Mouse (Mus musculus) layer of hippocampus, adult 18-20 months (tissue): Measurements from ENCODE around the gene Pdlim7. TPM values are rescaled to one million over a fixed set of nuclear protein-coding genes. Genes with fewer than 3 reads are reported as not detected.

Experiments used
- DNase-seq, 2 experiments: peaks; one replicate each; pipeline ENCODE4 v3.0.0; 2022; ENCODE audit warnings: low spot score in 2 of 2
- long read RNA-seq: library from polyadenylated mRNA; stranded (forward); transcript quantifications from one replicate; pipeline ENCODE4 v2.0.0, GENCODE M21; 2021
- total RNA-seq, 2 experiments: library from RNA; stranded (reverse); gene quantifications; 2 replicates each; pipeline ENCODE4 v1.2.3; 2021

Gene Pdlim7
- total RNA-seq = 10 to 100 TPM; 93.2 to 99.5 TPM
- long read RNA-seq, transcript Pdlim7-203 (8 exons, 1,006 nt) = major isoform, 6 of 50 reads
- long read RNA-seq, partial matches to known transcripts = 6 of 50 reads
- long read RNA-seq, other reads (novel, unspliced or antisense) = 36 of 50 reads

DNA sequence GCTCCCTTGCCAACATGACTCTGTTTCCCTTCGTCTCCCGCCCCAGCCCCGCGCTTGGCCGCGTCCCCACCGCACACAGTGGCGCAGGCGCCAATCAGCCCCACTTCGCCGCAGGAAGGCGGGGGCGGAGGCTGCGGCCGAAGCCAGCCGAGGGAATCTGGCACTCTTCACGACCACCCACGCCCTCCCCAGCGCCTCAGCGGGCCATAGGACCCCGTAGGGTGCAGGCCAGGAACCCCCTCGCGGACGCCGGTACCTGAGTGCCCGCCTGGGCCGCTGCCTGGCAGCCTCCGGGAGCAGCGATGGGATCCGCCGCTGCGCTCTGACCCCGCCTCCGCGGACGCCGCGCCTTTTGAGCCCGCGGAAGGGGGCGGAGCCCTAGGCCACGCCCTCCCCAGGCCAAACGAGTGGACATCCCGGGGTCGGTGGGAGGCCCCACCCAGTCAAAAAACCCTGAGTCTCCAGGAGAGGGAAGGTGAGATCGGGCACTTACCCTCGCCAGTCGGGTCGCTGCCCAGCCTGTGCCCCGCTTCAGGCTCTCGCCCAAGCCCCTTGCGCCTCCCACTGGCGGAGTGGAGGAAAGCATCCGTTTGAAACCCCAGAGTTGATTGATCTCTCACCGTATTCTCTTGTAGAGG, at the start of gene Pdlim7:
TSS of gene Pdlim7 (minus strand) at position 566 of the 638 bp plus-strand sequence.
- DNase-seq = peak; percentile 79 to 85

DNA sequence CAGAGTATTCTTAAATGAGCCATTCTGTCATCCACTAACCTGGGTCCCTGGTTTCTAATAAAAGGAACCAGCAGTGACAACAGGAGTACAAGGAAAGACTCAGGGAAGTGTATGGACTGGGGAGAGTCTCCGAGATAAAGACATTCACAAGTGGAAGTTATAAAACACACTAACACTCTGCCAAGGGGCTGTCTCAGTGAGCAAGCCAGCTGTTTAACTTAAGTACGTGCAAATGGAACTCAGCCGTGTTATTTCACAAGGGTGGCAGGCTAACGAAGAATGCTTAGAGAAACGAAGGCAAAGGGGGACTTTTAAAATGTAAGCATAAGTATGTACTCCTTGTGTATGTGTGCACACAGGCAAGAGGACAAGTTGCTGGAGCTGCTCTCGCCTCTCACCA, 44.0 kb upstream of the Pdlim7 start:
- no peak for DNase-seq

GRCm38 (mm10) chr13:55555921-55556320, 42.4 kb upstream of the Pdlim7 start:
- no peak for DNase-seq

DNA sequence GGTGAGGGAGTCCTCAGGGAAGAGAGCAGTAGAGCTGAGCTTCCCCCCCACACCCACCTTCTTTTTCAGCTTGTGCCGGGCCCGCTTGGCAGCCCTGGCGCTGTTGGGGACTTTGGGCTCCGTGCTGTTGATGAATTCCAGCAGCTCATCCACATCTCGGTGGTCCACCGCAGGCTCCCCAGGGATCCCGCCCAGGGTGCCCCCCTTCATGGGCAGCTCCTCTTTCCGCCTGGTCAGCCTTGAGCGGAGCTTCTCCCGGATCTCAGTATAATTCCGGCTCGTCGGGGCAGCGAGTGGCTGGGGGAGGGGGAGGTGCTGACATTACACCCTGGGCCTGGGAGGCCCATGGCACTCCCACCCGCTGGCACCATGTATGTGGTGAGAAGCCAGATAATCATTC, 35.6 kb upstream of the Pdlim7 start:
- no peak for DNase-seq

- no peak for DNase-seq
These were observed 35.0 kb upstream of the Pdlim7 start for GRCm38 (mm10) chr13:55548426-55548825.

DNA sequence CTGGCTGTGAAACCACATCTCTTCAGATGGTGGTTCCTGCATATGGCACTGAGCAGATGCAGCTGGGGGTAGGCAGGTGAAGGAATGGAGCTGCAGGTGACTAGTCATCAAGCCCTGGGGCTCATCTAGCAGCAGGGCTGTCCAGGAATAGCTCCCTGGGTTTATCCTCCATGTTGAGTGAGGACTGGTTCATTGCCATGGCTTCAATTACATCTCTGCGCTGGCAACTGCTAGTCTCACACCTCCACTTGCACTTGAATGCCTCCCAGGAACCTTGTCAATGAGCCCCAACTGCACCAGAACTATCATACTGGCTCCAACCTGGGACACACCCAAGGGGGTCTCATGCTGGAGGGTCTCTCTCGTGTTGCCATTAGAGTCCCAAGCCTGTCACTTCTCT, 34.4 kb upstream of the Pdlim7 start:
- DNase-seq = no peak

DNA sequence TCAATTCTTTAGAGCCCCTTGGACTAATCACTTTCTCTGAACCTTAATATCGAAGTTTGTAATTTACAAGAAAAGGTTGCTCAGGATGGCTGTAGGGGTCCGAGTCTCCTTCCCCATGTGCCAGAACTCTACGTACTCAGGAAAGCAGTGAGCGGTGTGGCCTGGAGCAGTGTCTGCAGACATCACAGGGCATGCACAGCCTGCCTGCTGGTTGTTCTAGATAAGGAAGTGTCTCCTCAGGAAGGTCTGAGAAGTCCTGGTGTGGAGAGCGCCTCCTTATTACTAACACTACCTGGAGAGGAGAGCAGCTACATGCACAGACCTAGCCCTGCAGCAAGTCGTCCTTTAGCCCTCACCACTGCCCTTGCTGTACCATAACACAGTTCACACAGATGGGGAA, 31.3 kb upstream of the Pdlim7 start:
- no peak for DNase-seq

- no peak for DNase-seq
These were observed 30.0 kb upstream of the Pdlim7 start for GRCm38 (mm10) chr13:55543447-55543846.

DNA sequence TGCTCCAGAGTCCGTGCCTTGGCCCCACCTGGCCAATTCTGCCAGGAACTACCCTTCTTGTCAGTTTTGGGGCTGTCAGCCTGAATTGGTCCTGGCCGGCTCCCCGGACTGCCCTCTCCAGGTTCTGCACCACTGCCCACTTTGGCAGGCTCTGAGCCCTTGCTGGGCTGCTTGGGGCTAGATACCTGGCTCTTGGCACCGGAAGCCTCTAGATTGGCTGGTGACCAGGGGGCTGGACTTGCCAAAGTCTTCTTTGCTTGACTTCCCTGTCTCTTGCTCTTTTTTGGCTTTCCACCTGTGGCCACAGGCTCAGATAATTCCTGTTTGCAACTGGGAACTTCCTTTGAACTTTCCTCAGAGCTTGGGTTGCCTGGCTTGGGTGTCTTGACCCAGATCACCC, 29.4 kb upstream of the Pdlim7 start:
- no peak for DNase-seq

GRCm38 (mm10) chr13:55540933-55541332, 27.5 kb upstream of the Pdlim7 start:
- DNase-seq = peak in 1 of 2 experiments; percentile 67

DNA sequence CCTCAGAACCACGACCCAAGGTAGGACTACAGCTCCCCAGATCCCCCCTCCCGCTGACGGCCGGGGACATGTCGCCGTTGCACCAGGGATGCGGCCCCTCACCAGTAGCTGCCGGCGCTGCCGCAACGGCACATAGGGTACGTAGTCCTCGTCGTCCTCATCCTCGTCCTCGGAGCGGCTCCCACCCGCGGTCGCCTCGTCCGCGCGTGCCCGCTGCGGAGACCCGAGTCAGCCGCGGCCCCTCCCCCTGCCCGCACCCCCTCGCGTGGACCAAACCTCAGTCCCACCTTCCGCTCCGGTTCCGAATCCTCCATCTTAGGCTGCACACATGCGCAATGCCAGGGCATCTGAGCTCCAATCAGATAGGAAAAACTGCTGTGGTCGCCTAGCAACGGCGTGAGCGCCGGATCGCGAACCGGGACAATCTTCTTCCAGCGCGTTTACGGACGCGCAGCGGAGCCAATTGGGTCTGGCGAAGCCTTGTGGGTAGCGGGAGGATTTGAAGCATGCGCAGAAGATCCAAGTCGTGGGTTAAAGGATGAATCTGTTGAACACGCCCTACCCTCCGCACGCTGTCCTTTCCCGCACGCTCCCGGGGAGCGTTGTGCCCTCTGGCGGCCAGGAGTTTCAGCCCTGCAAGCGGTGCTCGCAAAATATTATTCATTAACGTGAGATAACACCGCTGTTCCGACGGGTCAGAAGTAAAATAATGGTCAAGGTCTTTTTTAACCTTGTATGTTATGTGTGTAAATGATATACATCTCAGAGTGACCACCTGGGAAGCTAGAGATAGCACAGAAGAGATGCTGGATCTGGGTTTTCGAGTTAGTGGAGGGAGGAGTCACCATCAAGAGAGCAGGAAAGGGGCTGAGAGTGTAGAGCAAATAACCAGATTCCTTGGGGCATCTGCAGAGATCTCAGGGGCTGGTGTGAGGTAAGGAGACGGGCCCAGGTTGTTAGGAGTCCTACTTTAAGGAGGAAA, 23.0 kb upstream of the Pdlim7 start, which contains the start of gene Ddx41:
TSS of gene Ddx41 (minus strand) at position 465 of the 982 bp plus-strand sequence.
- peak; percentile 100 for DNase-seq

DNA sequence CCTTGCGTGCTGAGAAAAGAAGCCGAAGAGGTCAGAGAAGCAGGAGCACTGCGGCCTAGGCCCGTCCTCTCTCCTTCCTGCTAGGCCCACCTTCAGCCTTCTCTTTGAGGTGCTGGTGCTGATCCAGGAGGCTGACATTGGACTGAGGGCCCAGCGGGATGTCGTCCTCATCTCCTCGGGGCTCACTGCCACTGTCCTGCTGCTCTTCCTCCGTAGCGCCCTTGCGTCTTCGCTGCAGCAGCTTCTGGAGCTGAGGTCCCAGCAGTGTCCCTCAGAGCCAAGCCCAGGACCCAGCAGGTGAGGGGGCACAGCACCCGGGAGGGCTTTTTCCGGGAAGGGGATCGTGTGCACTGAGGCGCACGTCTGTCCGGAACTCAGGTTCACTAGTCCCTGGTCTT, 22.3 kb upstream of the Pdlim7 start:
- DNase-seq = no peak

DNA sequence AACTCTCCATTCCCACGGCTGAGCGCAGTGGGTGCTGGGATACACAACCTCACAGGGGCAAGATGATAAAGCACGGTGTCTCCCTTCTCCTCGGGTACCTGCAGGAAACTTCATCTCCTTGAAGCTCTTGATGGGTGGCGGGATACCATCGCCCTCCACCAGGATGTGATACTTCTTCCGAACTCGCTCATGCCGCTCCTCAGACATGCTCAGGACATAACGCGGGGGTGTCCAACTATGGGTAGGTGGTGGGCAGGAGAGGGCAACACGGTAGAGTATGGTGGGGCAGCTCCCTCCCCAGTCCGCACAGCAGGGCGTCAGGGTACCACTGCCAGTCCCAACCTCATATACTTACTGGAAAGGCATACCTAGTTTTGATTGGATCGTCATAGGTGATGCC, 21.7 kb upstream of the Pdlim7 start:
- no peak for DNase-seq

DNA sequence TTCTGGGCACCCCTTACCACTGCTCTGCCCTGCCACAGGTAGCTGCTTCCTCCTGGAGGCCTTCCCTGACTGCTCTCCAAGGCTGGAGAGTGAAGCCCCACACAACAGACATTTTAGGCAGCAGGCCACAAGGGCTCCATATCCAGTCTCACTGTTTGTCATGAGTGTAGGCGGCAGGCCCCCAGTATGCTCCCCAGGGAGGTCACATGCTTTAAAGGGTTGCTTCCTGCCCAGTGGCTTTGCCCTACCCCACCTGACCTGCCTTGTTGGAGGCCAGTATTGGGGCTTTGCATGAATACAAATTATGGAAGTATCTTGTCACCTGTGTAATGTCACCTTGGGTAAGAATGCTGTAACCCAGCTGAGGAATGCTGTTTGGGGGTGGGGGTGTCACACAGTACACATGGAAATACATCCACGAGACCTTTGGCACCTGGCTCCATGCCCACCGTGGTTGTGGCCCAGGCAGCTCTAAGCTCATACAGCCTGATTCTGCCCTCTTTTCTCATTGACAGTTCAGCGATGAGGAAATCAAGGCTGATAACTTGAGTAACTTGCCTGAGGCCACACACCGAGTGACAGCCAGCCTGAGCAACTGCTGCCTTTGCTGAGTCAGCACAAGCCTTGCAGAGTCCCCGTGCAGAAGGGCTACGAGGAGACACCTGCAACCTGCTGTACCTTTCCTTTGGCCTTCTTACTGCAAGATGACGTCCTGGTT, 15.9 kb upstream of the Pdlim7 start, which contains the start of gene Dok3:
TSS of gene Dok3 (minus strand) at position 99 of the 718 bp plus-strand sequence.
- no peak for DNase-seq

GRCm38 (mm10) chr13:55527834-55528772, 14.6 kb upstream of the Pdlim7 start:
- peak in 1 of 2 experiments; percentile 49 for DNase-seq

- DNase-seq = no peak
These were observed 13.7 kb upstream of the Pdlim7 start for GRCm38 (mm10) chr13:55527212-55527611.

DNA sequence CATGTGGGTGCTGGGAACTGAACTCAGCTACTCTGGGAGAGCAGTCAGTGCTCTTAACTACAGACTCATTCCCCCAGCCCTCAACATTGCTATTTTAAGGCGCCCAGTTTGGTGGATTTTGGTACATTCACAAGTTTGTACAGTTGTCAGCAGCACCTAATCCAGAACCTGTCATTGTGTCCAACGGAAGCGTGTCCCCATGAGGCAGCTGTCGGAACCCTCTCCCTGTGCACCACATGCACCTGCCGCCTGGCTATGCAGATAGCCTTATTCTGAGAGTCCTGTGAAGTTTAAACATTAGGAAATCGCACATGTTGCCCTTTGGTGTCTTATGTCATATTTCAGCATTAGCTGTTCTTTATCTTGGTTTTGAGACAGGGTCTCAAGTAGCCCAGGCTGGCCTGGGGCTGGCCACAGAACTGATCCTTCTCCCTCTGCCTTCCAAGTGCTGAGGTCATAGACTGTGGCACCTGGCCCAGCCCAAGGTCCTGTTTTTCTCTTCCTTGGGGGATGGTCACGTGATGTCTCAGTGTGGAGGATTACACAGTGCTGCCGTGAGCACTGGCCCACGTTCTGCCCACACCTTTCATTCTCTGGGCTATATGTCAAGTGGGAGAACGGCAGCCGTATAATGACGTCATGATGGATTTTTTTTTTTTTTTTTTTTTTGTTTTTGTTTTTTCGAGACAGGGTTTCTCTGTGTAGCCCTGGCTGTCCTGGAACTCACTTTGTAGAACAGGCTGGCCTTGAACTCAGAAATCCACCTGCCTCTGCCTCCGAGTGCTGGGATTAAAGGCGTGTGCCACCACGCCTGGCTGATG, 12.5 kb upstream of the Pdlim7 start:
- DNase-seq = no peak

DNA sequence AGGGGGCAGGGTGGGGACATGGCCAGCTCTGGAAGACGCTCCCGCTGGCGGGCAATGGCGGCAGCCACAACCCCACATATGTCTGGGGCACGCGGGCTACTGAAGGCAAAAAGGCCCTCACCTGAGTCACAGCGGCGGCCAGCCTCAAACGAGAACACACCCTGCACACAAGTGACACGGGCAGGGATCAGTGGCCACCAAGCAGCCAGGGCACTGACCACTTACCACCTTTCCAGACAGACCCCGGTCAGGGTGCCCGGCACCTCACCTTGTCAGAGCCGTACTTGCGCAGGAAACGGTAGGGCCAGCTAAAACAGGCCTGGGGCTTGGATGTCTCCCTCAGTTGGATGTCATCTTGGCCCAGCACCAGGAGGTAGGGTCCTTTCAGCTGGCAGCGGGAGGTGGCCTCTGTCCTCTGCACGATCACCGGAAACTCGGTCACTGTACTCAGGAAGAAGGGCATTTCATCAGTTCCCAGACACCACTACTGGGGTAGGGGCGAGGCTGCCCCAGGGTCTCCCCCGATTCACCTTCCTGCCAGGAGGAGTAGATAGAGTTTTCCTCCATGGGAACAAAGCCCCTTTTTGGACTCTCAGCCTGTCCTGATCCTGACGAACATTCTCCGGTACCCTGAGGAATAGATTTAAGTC, 10.6 kb upstream of the Pdlim7 start:
- DNase-seq = no peak

DNA sequence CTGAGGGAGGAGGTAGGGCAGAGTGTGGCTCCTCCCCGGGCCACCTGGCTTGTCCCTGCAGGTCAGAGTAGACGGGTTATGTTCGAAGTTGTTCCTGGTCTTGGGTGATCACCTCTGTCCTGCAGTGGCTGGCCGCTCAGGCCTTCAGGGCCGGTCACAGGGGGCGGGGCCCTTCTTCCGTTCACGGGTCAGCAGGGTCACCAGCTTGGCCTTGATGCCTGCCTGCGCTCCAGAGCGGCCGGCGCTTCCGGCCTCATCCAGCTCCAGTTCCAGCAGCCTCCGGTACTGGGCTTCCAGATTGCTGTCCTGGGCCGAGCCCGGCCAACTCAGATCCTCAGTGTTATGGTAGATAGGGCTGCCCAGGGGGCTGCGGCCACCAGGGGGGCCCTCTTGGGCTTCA, 9.8 kb upstream of the Pdlim7 start:
- no peak for DNase-seq
